Mouse (Mus musculus) gastrocnemius, adult 2 months (tissue): Measurements from ENCODE around the gene Syt7. TPM values are rescaled to one million over a fixed set of nuclear protein-coding genes. Genes with fewer than 3 reads are reported as not detected.
A peak's percentile ranks its signal among the peaks of the same experiment; 100 is the strongest.

Source experiments
- DNase-seq: peaks from one replicate; pipeline ENCODE4 v3.0.0; 2022
- H3K27ac ChIP-seq: fragments of 200-600 bp; 2 replicates; pipeline ENCODE4 v1.8.1; 2022; ENCODE audit warnings: mild to moderate bottlenecking
- H3K4me3 ChIP-seq: fragments of 200-600 bp; 2 replicates; pipeline ENCODE4 v1.8.1; 2022; ENCODE audit warnings: mild to moderate bottlenecking, moderate library complexity
- CTCF ChIP-seq: fragments of 200-600 bp; IDR thresholded peaks from 2 replicates; pipeline ENCODE4 v1.8.1; 2022; ENCODE audit warnings: antibody characterized with exemption, mild to moderate bottlenecking, moderate library complexity
- intact Hi-C: fragments of 180-260 bp; cut with DNase I; formaldehyde crosslinking; loops from one replicate; pipeline ENCODE4 v1.15.1; 2025
- total RNA-seq, 2 experiments: library from RNA; stranded (reverse); gene quantifications; 2 replicates each; pipeline ENCODE4 v1.2.3; 2021

The Syt7 gene
- total RNA-seq, 2 experiments from 2014 or later, result 3.1 to 4.0 TPM

GRCm38 (mm10) chr19:10497512-10498160, 108.7 kb downstream of the Syt7 start:
- no peak overlapping the region for H3K27ac ChIP-seq
- intact Hi-C loops, result no loop called here
- no peak for DNase-seq
- no peak overlapping the region for H3K4me3 ChIP-seq
- TF ChIP-seq CTCF, result no peak

- DNase-seq, result no peak
- intact Hi-C loops, result loop anchor here (5.0 kb wide), 1 partner anchor 168 kb away; no protein-coding TSS in a partner anchor
- no peak overlapping the region for H3K4me3 ChIP-seq
- no peak for TF ChIP-seq CTCF
- H3K27ac ChIP-seq, result no peak overlapping the region
Measured at GRCm38 (mm10) chr19:10500581-10500980, 111.7 kb downstream of the Syt7 start.

GRCm38 (mm10) chr19:10502571-10502970, 113.7 kb downstream of the Syt7 start:
- peak; percentile 41 for DNase-seq
- peak; percentile 90 for TF ChIP-seq CTCF
- H3K27ac ChIP-seq, result no peak overlapping the region
- no peak overlapping the region for H3K4me3 ChIP-seq
- intact Hi-C loops, result loop anchor here (5.0 kb wide), 1 partner anchor 170 kb away; no protein-coding TSS in a partner anchor

Other genes with a start within 250 kb of the Syt7 start
- 1 to 10 TPM; 4.2 to 9.9 TPM for gene Fads1, start 206.2 kb upstream of the Syt7 start, total RNA-seq
- gene Tmem258, start 185.1 kb upstream of the Syt7 start, total RNA-seq, result 10 to 100 TPM; 80.3 to 98.7 TPM
- gene Fen1, start 184.9 kb upstream of the Syt7 start, total RNA-seq, result 1 to 10 TPM; 4.0 to 4.3 TPM
- gene Myrf, start 148.3 kb upstream of the Syt7 start, total RNA-seq, result not detected
- 1 to 10 TPM; 7.2 to 8.6 TPM for gene Dagla, start 84.2 kb upstream of the Syt7 start, total RNA-seq
- under 1 TPM; 0.33 TPM for gene Lrrc10b, start 68.4 kb downstream of the Syt7 start, total RNA-seq
- 1 to 10 TPM in 1 of 2 experiments, under 1 TPM in 1; 0.97 to 1.5 TPM for gene Ppp1r32, start 93.8 kb downstream of the Syt7 start, total RNA-seq
- gene Cpsf7, start 136.2 kb downstream of the Syt7 start, total RNA-seq, result 10 to 100 TPM; 20.3 to 21.7 TPM
- 10 to 100 TPM; 42.4 to 62.9 TPM for gene Sdhaf2, start 137.1 kb downstream of the Syt7 start, total RNA-seq
- 1 to 10 TPM; 2.1 to 3.3 TPM for gene Tmem216, start 167.1 kb downstream of the Syt7 start, total RNA-seq
- gene Cyb561a3, start 188.1 kb downstream of the Syt7 start, total RNA-seq, result 1 to 10 TPM; 6.3 to 6.4 TPM
- 1 to 10 TPM; 1.5 TPM for gene Tmem138, start 188.3 kb downstream of the Syt7 start, total RNA-seq
- gene Ddb1, start 216.2 kb downstream of the Syt7 start, total RNA-seq, result 100 to 1,000 TPM; 128 to 132 TPM
- 1 to 10 TPM; 3.0 to 4.5 TPM for gene Tkfc, start 216.6 kb downstream of the Syt7 start, total RNA-seq
- gene Vwce, start 245.1 kb downstream of the Syt7 start, total RNA-seq, result not detected